Mouse (Mus musculus) olfactory bulb, adult 2 months (tissue): Measurements from ENCODE around the gene Uso1.

ENCODE experiments used
- CTCF ChIP-seq: fragments of 200-500 bp; IDR thresholded peaks from 2 replicates; pipeline ENCODE4 v1.5.1; 2012; ENCODE audit warnings: low read depth, mild to moderate bottlenecking, low read length, moderate library complexity; ENCODE audit not compliant: insufficient read depth
- POLR2A ChIP-seq: fragments of 200-500 bp; IDR thresholded peaks from 2 replicates; pipeline ENCODE4 v1.6.1; 2012; ENCODE audit warnings: mild to moderate bottlenecking, low read depth, low read length, moderate library complexity; ENCODE audit not compliant: insufficient read depth

DNA sequence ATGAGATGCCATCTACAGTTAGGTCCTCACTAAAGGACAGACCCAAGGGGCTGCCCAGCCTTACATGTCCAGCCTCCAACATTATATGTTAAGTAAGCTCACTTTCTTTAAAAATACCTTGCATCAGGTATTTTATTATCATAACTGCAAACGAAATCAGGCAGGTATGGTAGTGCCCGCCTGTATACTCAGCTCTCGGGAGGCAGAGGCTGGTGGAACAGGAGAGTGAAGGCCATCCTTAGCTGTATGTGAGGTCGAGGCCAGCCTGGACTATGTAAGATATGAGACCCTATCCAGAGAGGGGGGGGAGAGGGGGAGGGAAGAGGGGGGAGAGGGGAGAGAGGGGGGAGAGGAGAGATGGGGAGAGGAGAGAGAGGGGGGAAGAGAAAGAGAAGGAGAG, 95.6 kb downstream of the Uso1 start:
- no peak for TF ChIP-seq CTCF
- TF ChIP-seq POLR2A: no peak
